8 mouse cellular contexts compared by ENCODE assay signal in genomic region chr8:26747241-26747972, GRCm38 (mm10).
DNase-seq lines count a peak whose midpoint lies in the region; ATAC-seq and TF ChIP-seq lines count a peak whose summit lies in the region.

No protein-coding gene starts in this region.

- H3K27me3 ChIP-seq in limb, embryonic 15.5 days: no peaks in the 10 kb centered on the region; the same call in 1 of the 2 replicates
- H3K27me3 ChIP-seq in myocyte (ENCODE audit: control insufficient read depth, insufficient read depth, insufficient read length): no peaks in the 10 kb centered on the region

- no peaks in the 10 kb centered on the region for H3K9me3 ChIP-seq in limb, embryonic 15.5 days

- no peak for TF ChIP-seq POLR2A in myocyte (IDR thresholded peaks at IDR 0.05; ENCODE audit: insufficient read length, low read depth)

- H3K4me2 ChIP-seq in limb, embryonic 15.5 days: no peak overlapping the region
- peak overlapping the region; percentile 68 for H3K4me2 ChIP-seq in myocyte (ENCODE audit: low read depth)

- 0 out of 2 replicates have a peak, but pooled peaks have one; percentile 48 for ATAC-seq in limb, embryonic 15.5 days (ENCODE audit: insufficient number of reproducible peaks, low FRiP score, low TSS enrichment, low read depth)

- H3K36me3 ChIP-seq in limb, embryonic 15.5 days: no peaks in the 10 kb centered on the region
- no peaks in the 10 kb centered on the region for H3K36me3 ChIP-seq in myocyte (ENCODE audit: control insufficient read depth, insufficient read depth)

- H3K4me1 ChIP-seq in limb, embryonic 15.5 days: peaks cover 23% of the 10 kb centered on the region

- H3K9ac ChIP-seq in limb, embryonic 15.5 days: no peak overlapping the region

- H3K79me2 ChIP-seq in myocyte (ENCODE audit: control insufficient read depth, insufficient read depth): no peaks in the 10 kb centered on the region

- no peak overlapping the region for H3K4me3 ChIP-seq in limb, embryonic 15.5 days
- no peak overlapping the region for H3K4me3 ChIP-seq in myocyte

- peak overlapping the region; percentile 30; the same call in 1 of the 2 replicates for H3K27ac ChIP-seq in limb, embryonic 15.5 days

- no peak overlapping the region for H3ac ChIP-seq in myocyte (ENCODE audit: control insufficient read depth, insufficient read length)

- 17% methylated on average over 19 of the region's 19 CpGs for WGBS in limb, embryonic 15.5 days

- DNase-seq in kidney, adult 11 months: peak; percentile 3
- no peak for DNase-seq in kidney, adult 8-10 months
- peak; percentile 79 for DNase-seq in adrenal gland, adult 8-10 months
- DNase-seq in gastrocnemius, postnatal 25 days: peak; percentile 74
- no peak for DNase-seq in left cerebral cortex, postnatal 14 days (ENCODE audit: low spot score in 2 of 2)
- no peak for DNase-seq in heart, postnatal 25 days (ENCODE audit: low spot score)

- intact Hi-C loops in left cerebral cortex, postnatal 14 days (cut with DNase I): no loop called here
- intact Hi-C loops in heart, postnatal 25 days (cut with DNase I): no loop called here

TF ChIP-seq in myocyte, 11 proteins besides CTCF, POLR2A, EP300 and RAD21:
- TF ChIP-seq MAX (IDR thresholded peaks at IDR 0.05; ENCODE audit: low read depth) (no peak), CEBPB (IDR thresholded peaks at IDR 0.05; ENCODE audit: insufficient read depth, poor library complexity, severe bottlenecking) (peak; percentile 91)
TF ChIP-seq in myocyte: peak in this region for 1.

Comparison
In these comparisons a context has a peak if more than half of its experiments do, and no peak if none do; other contexts are left out.
1. DNase-seq: peak in kidney, adult 11 months (single experiment), adrenal gland, adult 8-10 months (single experiment) and gastrocnemius, postnatal 25 days (single experiment); none in kidney, adult 8-10 months (0 of 2), left cerebral cortex, postnatal 14 days (0 of 2) and heart, postnatal 25 days (single experiment).